Mouse (Mus musculus) limb, embryonic 11.5 days (tissue): ENCODE measurements at regions not wholly inside any gene's neighbourhood (a gene's known extent, or its start where the extent isn't known, plus 50 kb on each side); places are given as distances from the start of the nearest gene placed in this dataset.

Experiments used
- ATAC-seq: fragments of 200-750 bp; cut with Nextera tagmentation; 2 replicates; pipeline ENCODE4 v1.8.0; 2017; ENCODE audit warnings: low read depth; ENCODE audit not compliant: insufficient number of reproducible peaks, low FRiP score, low TSS enrichment
- DNase-seq: peaks from one replicate; pipeline ENCODE4 v3.0.0-alpha.2; 2015; ENCODE audit warnings: low spot score
- H3K27ac ChIP-seq: fragments of 300-500 bp; sonication (generic); replicated peaks from 2 replicates; pipeline ENCODE4 v1.5.1; 2014; ENCODE audit warnings: low read depth, mild to moderate bottlenecking, low read length
- H3K27me3 ChIP-seq: fragments of 300-500 bp; sonication (generic); 2 replicates; pipeline ENCODE4 v1.6.1; 2014; ENCODE audit warnings: mild to moderate bottlenecking, low read length, mixed read lengths; ENCODE audit not compliant: control insufficient read depth, insufficient read depth
- H3K36me3 ChIP-seq: fragments of 300-500 bp; sonication (generic); 2 replicates; pipeline ENCODE4 v1.6.1; 2014; ENCODE audit warnings: mild to moderate bottlenecking, low read length, moderate library complexity, mixed read lengths; ENCODE audit not compliant: control insufficient read depth, insufficient read depth
- H3K4me1 ChIP-seq: fragments of 300-500 bp; sonication (generic); 2 replicates; pipeline ENCODE4 v1.6.1; 2014; ENCODE audit warnings: low read length, mixed read lengths; ENCODE audit not compliant: control insufficient read depth, insufficient read depth
- H3K4me2 ChIP-seq: fragments of 300-500 bp; sonication (generic); 2 replicates; pipeline ENCODE4 v1.6.1; 2014; ENCODE audit warnings: low read depth, mild to moderate bottlenecking, moderate library complexity; ENCODE audit not compliant: severe bottlenecking
- H3K4me3 ChIP-seq: fragments of 300-500 bp; sonication (generic); 2 replicates; pipeline ENCODE4 v1.5.1; 2014; ENCODE audit warnings: low read depth, low read length
- H3K9ac ChIP-seq: fragments of 300-500 bp; sonication (generic); 2 replicates; pipeline ENCODE4 v1.6.1; 2014; ENCODE audit warnings: mild to moderate bottlenecking, low read length
- H3K9me3 ChIP-seq: fragments of 300-500 bp; sonication (generic); 2 replicates; pipeline ENCODE4 v1.6.1; 2016; ENCODE audit warnings: low read length; ENCODE audit not compliant: control insufficient read depth
- WGBS: fragments of 180-500 bp; shearing (Covaris S2); extraction: QIAGEN DNeasy Blood & Tissue Kit; methylation state at CpG from one replicate; pipeline ENCODE4 v1.1.7; 2014; 5-methylcytosine and 5-hydroxymethylcytosine counted together

DNA sequence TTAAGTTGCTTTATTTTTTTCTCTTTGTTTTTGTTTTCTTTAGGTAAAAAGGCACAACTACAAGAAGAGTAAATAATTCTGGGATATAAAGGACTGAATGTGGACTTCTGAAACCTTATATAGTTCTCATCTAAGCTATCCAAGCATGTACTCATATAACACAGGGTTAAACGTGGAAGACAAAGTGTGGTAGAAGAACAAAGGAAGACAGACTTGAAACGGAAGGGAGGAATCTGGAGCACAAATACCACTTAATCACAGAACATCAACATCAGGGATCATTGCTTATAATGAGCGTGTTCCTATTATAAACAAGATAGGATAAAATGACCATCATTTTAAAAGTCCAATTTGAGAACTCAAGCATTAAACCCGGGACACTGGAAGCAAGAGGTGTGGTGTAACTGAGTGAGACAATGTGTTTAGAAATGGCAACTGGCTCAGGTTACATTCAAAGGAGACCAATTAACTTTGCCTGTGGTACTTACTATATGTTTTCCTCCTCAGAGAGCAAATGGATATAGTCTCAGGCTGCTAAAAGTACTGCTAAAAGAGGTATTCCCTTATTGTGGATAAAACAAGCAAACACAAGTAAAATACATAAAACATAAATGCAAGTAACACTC lies 96.1 kb upstream of the Hdgfl1 start:
- no peak overlapping the region for H3K4me2 ChIP-seq
- 67% methylated on average over 4 of the region's 4 CpGs for WGBS
- H3K27me3 ChIP-seq = no peaks in the 10 kb centered on the region
- no peak for DNase-seq
- no peaks in the 10 kb centered on the region for H3K9me3 ChIP-seq
- no peaks in the 10 kb centered on the region for H3K4me1 ChIP-seq
- ATAC-seq = no peak
- H3K4me3 ChIP-seq = no peak overlapping the region
- no peaks in the 10 kb centered on the region for H3K36me3 ChIP-seq
- no peak overlapping the region for H3K9ac ChIP-seq
- no peak overlapping the region for H3K27ac ChIP-seq

DNA sequence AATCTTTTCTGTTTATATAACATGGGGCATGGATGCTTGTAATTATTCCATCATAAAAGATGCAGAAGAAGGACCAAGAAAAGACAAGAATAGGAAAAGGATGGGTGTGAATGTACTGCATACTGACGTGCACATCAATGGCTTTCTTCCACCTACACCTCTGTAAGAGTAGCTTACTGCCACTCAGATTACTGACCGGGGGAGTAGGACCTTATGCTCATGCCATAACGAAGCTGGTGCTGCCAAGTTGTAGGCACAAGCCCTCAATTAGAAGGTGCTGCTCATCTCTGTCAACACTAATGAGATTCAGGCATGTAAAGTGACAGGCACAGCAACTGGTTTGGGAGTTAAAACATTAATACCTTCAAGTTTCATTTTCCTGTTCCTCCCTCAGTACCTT lies 97.8 kb upstream of the Hdgfl1 start:
- ATAC-seq (no peak), DNase-seq (no peak)
- Histone ChIP-seq H3K4me1 (no peaks in the 10 kb centered on the region), H3K27me3 (no peaks in the 10 kb centered on the region), H3K9ac (no peak overlapping the region), H3K27ac (no peak overlapping the region), H3K4me3 (no peak overlapping the region), H3K36me3 (no peaks in the 10 kb centered on the region), H3K4me2 (no peak overlapping the region), H3K9me3 (no peaks in the 10 kb centered on the region)
- 68% methylated on average over 3 of the region's 3 CpGs for WGBS

DNA sequence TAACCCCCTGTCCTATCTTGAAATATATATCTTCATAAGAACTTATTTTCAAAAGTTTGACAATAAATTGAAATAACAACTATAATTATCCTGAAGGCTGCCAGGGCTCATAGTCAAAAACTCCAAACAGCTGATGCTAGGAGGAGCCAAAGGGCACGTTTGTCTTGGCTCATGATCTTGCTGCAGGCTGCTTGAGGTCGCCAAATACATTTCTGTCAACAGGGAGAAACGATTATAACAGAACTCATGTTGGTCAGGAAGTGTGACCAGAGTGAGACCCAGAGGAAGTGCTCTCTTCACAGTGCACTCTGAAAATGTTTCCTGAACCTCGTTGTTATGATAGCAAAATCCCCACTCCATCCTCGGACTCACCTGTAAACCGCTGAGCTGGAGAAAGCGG lies 140.9 kb upstream of the Prl start:
- no peak overlapping the region for H3K27ac ChIP-seq
- no peak for ATAC-seq
- H3K9ac ChIP-seq = no peak overlapping the region
- H3K27me3 ChIP-seq = no peaks in the 10 kb centered on the region
- WGBS = 69% methylated on average over 7 of the region's 7 CpGs
- no peaks in the 10 kb centered on the region for H3K9me3 ChIP-seq
- no peaks in the 10 kb centered on the region for H3K4me1 ChIP-seq
- H3K36me3 ChIP-seq = no peaks in the 10 kb centered on the region
- no peak overlapping the region for H3K4me3 ChIP-seq
- no peak for DNase-seq
- no peak overlapping the region for H3K4me2 ChIP-seq

DNA sequence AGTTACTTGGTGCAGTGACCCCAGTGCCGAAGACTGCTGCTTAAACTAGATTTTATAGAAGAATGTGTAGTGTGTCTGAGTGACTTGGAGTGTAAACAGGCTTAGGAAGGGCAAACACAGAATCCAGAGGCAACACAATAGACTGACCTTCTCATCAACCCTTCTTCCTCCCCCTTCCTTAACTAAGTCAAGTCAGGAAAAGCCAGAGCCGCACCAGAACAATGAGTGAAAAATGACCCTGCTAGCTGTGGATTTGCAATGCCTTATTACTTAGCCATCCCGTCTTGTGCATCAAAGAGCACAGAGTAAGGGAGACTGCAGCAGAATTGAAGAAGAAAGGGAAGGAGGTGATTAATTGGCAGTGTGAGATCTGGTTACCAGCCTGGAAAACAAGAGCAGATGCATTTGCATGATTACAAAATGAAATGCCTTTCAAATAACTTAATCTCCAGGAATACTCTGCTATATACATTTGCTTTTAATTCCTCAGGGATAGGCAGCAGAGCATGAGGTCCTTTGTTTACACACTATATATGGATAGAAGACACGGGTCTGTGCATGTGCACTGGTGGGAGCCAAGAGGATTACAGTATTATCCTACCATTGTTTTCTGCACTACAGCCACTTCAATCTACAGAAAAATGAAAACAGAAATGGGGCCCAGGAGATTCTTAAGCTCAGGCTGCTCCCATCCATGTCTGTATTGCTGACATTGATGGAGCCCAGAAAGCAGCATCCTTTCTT lies 124.5 kb upstream of the Prl start:
- Histone ChIP-seq H3K4me1 (no peaks in the 10 kb centered on the region), H3K27me3 (no peaks in the 10 kb centered on the region), H3K9ac (no peak overlapping the region), H3K36me3 (no peaks in the 10 kb centered on the region), H3K4me2 (no peak overlapping the region), H3K27ac (no peak overlapping the region), H3K9me3 (no peaks in the 10 kb centered on the region), H3K4me3 (no peak overlapping the region)
- DNase-seq = peak; percentile 46
- no peak; the same call in 1 of the 2 replicates for ATAC-seq
- WGBS = 17% methylated on average over 4 of the region's 4 CpGs

DNA sequence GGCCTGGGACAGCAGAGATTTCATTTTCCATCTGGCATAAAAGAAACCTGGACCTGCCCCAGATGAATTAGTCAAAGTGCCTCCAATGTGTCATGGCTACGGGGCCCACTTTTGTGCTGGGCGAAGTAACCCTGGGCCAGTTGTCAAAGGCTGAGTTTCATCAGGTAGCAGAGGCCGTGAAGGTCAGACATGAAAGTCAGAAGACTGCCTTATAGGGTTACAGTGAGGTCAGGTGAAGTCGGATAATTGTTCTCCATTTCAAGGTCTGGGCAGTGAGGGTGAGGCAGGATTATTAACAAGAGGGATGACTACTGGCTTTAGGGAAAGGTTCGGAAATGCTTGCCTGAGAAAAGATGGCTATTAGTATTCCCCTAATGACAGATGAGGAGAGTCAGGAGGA lies 123.5 kb upstream of the Prl start:
- no peaks in the 10 kb centered on the region for H3K36me3 ChIP-seq
- DNase-seq = no peak
- WGBS = 21% methylated on average over 5 of the region's 5 CpGs
- no peak overlapping the region for H3K4me3 ChIP-seq
- H3K27ac ChIP-seq = no peak overlapping the region
- no peaks in the 10 kb centered on the region for H3K27me3 ChIP-seq
- no peak overlapping the region for H3K9ac ChIP-seq
- no peaks in the 10 kb centered on the region for H3K9me3 ChIP-seq
- H3K4me2 ChIP-seq = no peak overlapping the region
- no peaks in the 10 kb centered on the region for H3K4me1 ChIP-seq
- no peak for ATAC-seq

DNA sequence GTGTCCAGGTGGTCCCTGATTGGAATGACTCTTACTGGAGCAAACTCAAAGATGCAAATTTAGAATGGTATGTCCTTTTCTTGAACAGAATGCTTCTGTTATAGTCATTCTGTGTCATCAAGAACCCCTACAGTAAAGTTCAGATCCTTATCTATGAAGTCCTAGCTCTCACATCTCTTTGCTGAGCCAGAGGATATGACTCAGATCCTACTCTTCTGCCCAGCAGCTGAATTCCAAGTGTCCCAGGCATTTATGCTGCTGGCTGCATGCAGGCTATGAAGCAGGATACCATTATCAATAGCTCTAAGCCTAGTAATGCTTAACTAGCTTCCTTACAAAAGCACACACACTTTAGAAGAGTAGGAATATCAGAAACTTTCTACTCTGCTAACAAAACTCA lies 116.9 kb upstream of the Prl start:
- Histone ChIP-seq H3K4me2 (no peak overlapping the region), H3K36me3 (no peaks in the 10 kb centered on the region), H3K4me3 (no peak overlapping the region), H3K9ac (no peak overlapping the region), H3K9me3 (no peaks in the 10 kb centered on the region), H3K27me3 (no peaks in the 10 kb centered on the region), H3K4me1 (no peaks in the 10 kb centered on the region), H3K27ac (no peak overlapping the region)
- DNase-seq (no peak), ATAC-seq (no peak)

DNA sequence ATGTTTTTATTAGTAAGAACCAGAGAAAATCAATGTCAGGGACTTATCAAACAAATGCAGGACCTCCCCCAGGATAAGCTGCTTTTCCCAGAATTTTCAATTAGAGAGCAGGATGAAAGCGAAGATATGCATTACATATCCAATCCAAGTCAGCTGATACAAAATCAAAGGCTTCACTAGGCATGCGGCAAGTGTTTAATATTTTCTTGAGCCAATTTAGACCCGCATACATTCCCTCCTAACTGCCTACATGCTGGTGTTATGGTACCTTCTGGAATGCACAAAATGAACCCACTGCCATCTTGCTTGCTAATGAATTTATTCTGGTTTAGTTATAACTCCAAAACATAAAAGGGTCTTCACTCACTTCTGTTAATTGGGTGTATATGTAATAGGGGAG lies 112.9 kb upstream of the Prl start:
- no peaks in the 10 kb centered on the region for H3K27me3 ChIP-seq
- no peaks in the 10 kb centered on the region for H3K4me1 ChIP-seq
- ATAC-seq = no peak
- WGBS = 81% methylated on average over 3 of the region's 3 CpGs
- H3K4me2 ChIP-seq = no peak overlapping the region
- no peak overlapping the region for H3K27ac ChIP-seq
- H3K9me3 ChIP-seq = no peaks in the 10 kb centered on the region
- H3K4me3 ChIP-seq = no peak overlapping the region
- no peaks in the 10 kb centered on the region for H3K36me3 ChIP-seq
- no peak for DNase-seq
- H3K9ac ChIP-seq = no peak overlapping the region

DNA sequence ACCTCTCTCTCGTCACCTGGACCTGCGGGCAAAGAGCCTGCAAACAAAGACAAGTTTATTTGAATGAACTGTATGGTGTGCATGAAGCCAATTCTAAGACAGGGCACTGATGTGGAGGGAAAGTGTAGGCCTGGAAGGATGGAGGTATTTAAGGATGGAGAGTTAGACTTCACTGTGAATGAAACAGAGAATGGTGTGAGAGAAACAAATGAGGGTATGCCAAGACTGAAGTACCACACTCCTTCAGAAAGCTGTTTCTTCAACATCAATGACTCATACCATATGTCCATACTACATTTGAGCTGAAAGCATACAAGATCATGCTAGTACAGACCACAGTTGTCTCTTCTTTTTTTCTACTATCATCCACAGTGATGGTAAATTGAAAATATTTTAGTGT lies 105.9 kb upstream of the Prl start:
- H3K27me3 ChIP-seq = no peaks in the 10 kb centered on the region
- H3K4me1 ChIP-seq = no peaks in the 10 kb centered on the region
- no peak overlapping the region for H3K27ac ChIP-seq
- H3K36me3 ChIP-seq = no peaks in the 10 kb centered on the region
- no peak overlapping the region for H3K9ac ChIP-seq
- no peak for ATAC-seq
- H3K4me2 ChIP-seq = no peak overlapping the region
- no peak for DNase-seq
- 89% methylated on average over 2 of the region's 2 CpGs for WGBS
- H3K4me3 ChIP-seq = no peak overlapping the region
- no peaks in the 10 kb centered on the region for H3K9me3 ChIP-seq

DNA sequence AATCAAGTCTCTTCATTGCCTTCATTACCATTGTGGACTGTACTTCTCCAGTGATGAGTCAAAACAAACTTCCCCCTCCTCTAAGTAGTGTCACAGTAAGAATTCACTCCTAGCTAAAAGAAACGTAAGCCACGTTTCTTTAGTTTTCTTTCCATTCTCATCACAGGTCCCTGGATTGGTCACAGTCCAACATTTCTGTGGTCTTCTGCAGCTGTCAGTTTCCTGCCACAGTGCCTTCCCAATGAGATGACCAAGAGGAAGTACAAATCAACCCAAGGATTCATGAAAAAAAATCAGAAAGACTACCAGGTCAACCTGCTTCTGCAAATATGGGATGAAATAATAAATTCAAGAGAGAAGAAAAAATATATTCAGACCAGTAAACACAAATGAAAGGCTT lies 103.5 kb upstream of the Prl start:
- H3K36me3 ChIP-seq = no peaks in the 10 kb centered on the region
- no peak for DNase-seq
- H3K27me3 ChIP-seq = no peaks in the 10 kb centered on the region
- H3K27ac ChIP-seq = no peak overlapping the region
- H3K9ac ChIP-seq = no peak overlapping the region
- H3K4me2 ChIP-seq = no peak overlapping the region
- no peaks in the 10 kb centered on the region for H3K4me1 ChIP-seq
- no peaks in the 10 kb centered on the region for H3K9me3 ChIP-seq
- WGBS = 91% methylated on average over 2 of the region's 2 CpGs
- no peak for ATAC-seq
- no peak overlapping the region for H3K4me3 ChIP-seq
